Mouse (Mus musculus) cerebellum, adult 2 months (tissue): Measurements from ENCODE around the gene Bmf.

ENCODE experiments used
- CTCF ChIP-seq: fragments of 200-500 bp; IDR thresholded peaks from 2 replicates; pipeline ENCODE4 v1.5.1; 2011; ENCODE audit warnings: low read depth, mild to moderate bottlenecking, control low read depth, low read length, moderate library complexity, borderline replicate concordance; ENCODE audit not compliant: insufficient read depth
- POLR2A ChIP-seq: fragments of 200-500 bp; IDR thresholded peaks from 2 replicates; pipeline ENCODE4 v1.6.1; 2011; ENCODE audit warnings: low read length, control low read depth, borderline replicate concordance; ENCODE audit not compliant: insufficient read depth

- TF ChIP-seq CTCF (no peak), POLR2A (no peak)
Observed at GRCm38 (mm10) chr2:118520042-118520933, 29.2 kb downstream of the Bmf start.
